Mouse (Mus musculus) kidney, embryonic 15.5 days (tissue): ENCODE data around the gene Gm10840. TPM values are rescaled to one million over a fixed set of nuclear protein-coding genes. Genes with fewer than 3 reads are reported as not detected.

Experiments used
- ATAC-seq: fragments of 200-750 bp; cut with Nextera tagmentation; replicated peaks from 2 replicates; pipeline ENCODE4 v1.8.0; 2017; ENCODE audit warnings: moderate TSS enrichment; ENCODE audit not compliant: low FRiP score
- H3K27ac ChIP-seq: fragments of 300-500 bp; sonication (generic); 2 replicates; pipeline ENCODE4 v1.5.1; 2015; ENCODE audit warnings: mild to moderate bottlenecking, inconsistent platforms
- H3K27me3 ChIP-seq: fragments of 300-500 bp; sonication (generic); 2 replicates; pipeline ENCODE4 v1.6.1; 2015; ENCODE audit warnings: inconsistent platforms
- H3K36me3 ChIP-seq: fragments of 300-500 bp; sonication (generic); 2 replicates; pipeline ENCODE4 v1.6.1; 2015; ENCODE audit warnings: inconsistent platforms
- H3K4me1 ChIP-seq: fragments of 300-500 bp; sonication (generic); 2 replicates; pipeline ENCODE4 v1.6.1; 2015; ENCODE audit warnings: inconsistent platforms
- H3K4me2 ChIP-seq: fragments of 300-500 bp; sonication (generic); 2 replicates; pipeline ENCODE4 v1.6.1; 2015; ENCODE audit warnings: moderate library complexity, mild to moderate bottlenecking, inconsistent platforms
- H3K4me3 ChIP-seq: fragments of 300-500 bp; sonication (generic); replicated peaks from 2 replicates; pipeline ENCODE4 v1.5.1; 2015; ENCODE audit warnings: mild to moderate bottlenecking, inconsistent platforms
- H3K9ac ChIP-seq: fragments of 300-500 bp; sonication (generic); 2 replicates; pipeline ENCODE4 v1.6.1; 2015; ENCODE audit warnings: mild to moderate bottlenecking, inconsistent platforms
- H3K9me3 ChIP-seq: fragments of 300-500 bp; sonication (generic); replicated peaks from 2 replicates; pipeline ENCODE4 v1.6.1; 2016; ENCODE audit warnings: inconsistent platforms
- WGBS: fragments of 180-500 bp; shearing (Covaris S2); methylation state at CpG from one replicate; pipeline ENCODE4 v1.1.7; 2015; ENCODE audit warnings: mixed read lengths; 5-methylcytosine and 5-hydroxymethylcytosine counted together
- polyA plus RNA-seq: library from polyadenylated mRNA; unstranded; fragments of >200 nt; fragmentation: Nextera tagmentation; extraction: Ambion mirVana; gene quantifications from 2 replicates; pipeline ENCODE4 v1.2.1, GENCODE M21; 2015

The Gm10840 gene
- polyA plus RNA-seq, 1 experiment from 2014 or later, result not detected

- Histone ChIP-seq H3K9ac (no peak overlapping the region), H3K9me3 (no peaks in the 10 kb centered on the region), H3K4me2 (no peak overlapping the region), H3K4me3 (no peak overlapping the region), H3K27me3 (no peaks in the 10 kb centered on the region), H3K4me1 (peaks cover 13% of the 10 kb centered on the region), H3K36me3 (peaks cover 56% of the 10 kb centered on the region), H3K27ac (no peak overlapping the region)
- WGBS, result 85% methylated on average over 16 of the region's 16 CpGs
- ATAC-seq, result no peak
Observed at GRCm38 (mm10) chr11:106164601-106165180, 4.0 kb downstream of the Gm10840 start.

GRCm38 (mm10) chr11:106167435-106167834 lies 6.8 kb downstream of the Gm10840 start:
- Histone ChIP-seq H3K27me3 (no peaks in the 10 kb centered on the region), H3K4me1 (no peaks in the 10 kb centered on the region), H3K9ac (no peak overlapping the region), H3K36me3 (peaks cover 70% of the 10 kb centered on the region), H3K4me2 (no peak overlapping the region), H3K4me3 (no peak overlapping the region), H3K27ac (no peak overlapping the region), H3K9me3 (no peaks in the 10 kb centered on the region)
- no peak for ATAC-seq
- WGBS, result 85% methylated on average over 5 of the region's 5 CpGs

- no peak for ATAC-seq
- H3K27me3 ChIP-seq, result no peaks in the 10 kb centered on the region
- H3K4me1 ChIP-seq, result no peaks in the 10 kb centered on the region
- 81% methylated on average over 7 of the region's 7 CpGs for WGBS
- H3K9me3 ChIP-seq, result no peaks in the 10 kb centered on the region
- no peak overlapping the region for H3K9ac ChIP-seq
- no peak overlapping the region for H3K27ac ChIP-seq
- no peak overlapping the region for H3K4me2 ChIP-seq
- H3K36me3 ChIP-seq, result peaks cover 50% of the 10 kb centered on the region
- no peak overlapping the region for H3K4me3 ChIP-seq
Observed at GRCm38 (mm10) chr11:106170807-106171206, 10.2 kb downstream of the Gm10840 start.

- WGBS, result 96% methylated on average over 2 of the region's 2 CpGs
- Histone ChIP-seq H3K4me1 (no peaks in the 10 kb centered on the region), H3K9me3 (no peaks in the 10 kb centered on the region), H3K9ac (no peak overlapping the region), H3K4me2 (no peak overlapping the region), H3K36me3 (peaks cover 26% of the 10 kb centered on the region), H3K27me3 (no peaks in the 10 kb centered on the region), H3K27ac (no peak overlapping the region), H3K4me3 (no peak overlapping the region)
- ATAC-seq, result no peak
Observed at GRCm38 (mm10) chr11:106173228-106173627, 12.6 kb downstream of the Gm10840 start.

GRCm38 (mm10) chr11:106174372-106174771 lies 13.7 kb downstream of the Gm10840 start:
- WGBS, result 64% methylated on average over 5 of the region's 5 CpGs
- H3K4me2 ChIP-seq, result no peak overlapping the region

GRCm38 (mm10) chr11:106175081-106175480 lies 14.4 kb downstream of the Gm10840 start:
- Histone ChIP-seq H3K27me3 (no peaks in the 10 kb centered on the region), H3K4me3 (no peak overlapping the region), H3K36me3 (peaks cover 15% of the 10 kb centered on the region), H3K9ac (no peak overlapping the region), H3K27ac (no peak overlapping the region), H3K9me3 (no peaks in the 10 kb centered on the region), H3K4me2 (no peak overlapping the region), H3K4me1 (no peaks in the 10 kb centered on the region)
- 27% methylated on average over 3 of the region's 3 CpGs for WGBS
- no peak for ATAC-seq

More at GRCm38 (mm10) chr11:106174372-106174771, 13.7 kb downstream of the Gm10840 start:
- no peak overlapping the region for H3K9ac ChIP-seq
- no peak overlapping the region for H3K27ac ChIP-seq
- H3K4me1 ChIP-seq, result no peaks in the 10 kb centered on the region
- H3K4me3 ChIP-seq, result no peak overlapping the region
- H3K27me3 ChIP-seq, result no peaks in the 10 kb centered on the region
- H3K36me3 ChIP-seq, result peaks cover 20% of the 10 kb centered on the region
- no peak for ATAC-seq
- no peaks in the 10 kb centered on the region for H3K9me3 ChIP-seq

GRCm38 (mm10) chr11:106176372-106176771 lies 15.7 kb downstream of the Gm10840 start:
- H3K27me3 ChIP-seq, result no peaks in the 10 kb centered on the region
- no peak for ATAC-seq
- 76% methylated on average over 5 of the region's 5 CpGs for WGBS

GRCm38 (mm10) chr11:106178036-106178782 lies 17.6 kb downstream of the Gm10840 start:
- Histone ChIP-seq H3K4me3 (no peak overlapping the region), H3K36me3 (peaks cover 11% of the 10 kb centered on the region), H3K27ac (no peak overlapping the region), H3K9me3 (no peaks in the 10 kb centered on the region), H3K9ac (no peak overlapping the region), H3K4me1 (no peaks in the 10 kb centered on the region), H3K27me3 (no peaks in the 10 kb centered on the region), H3K4me2 (no peak overlapping the region)
- 76% methylated on average over 5 of the region's 5 CpGs for WGBS
- no peak for ATAC-seq

More at GRCm38 (mm10) chr11:106176372-106176771, 15.7 kb downstream of the Gm10840 start:
- Histone ChIP-seq H3K4me2 (no peak overlapping the region), H3K9me3 (no peaks in the 10 kb centered on the region), H3K27ac (no peak overlapping the region), H3K4me3 (no peak overlapping the region), H3K36me3 (peaks cover 10% of the 10 kb centered on the region; the same call in 1 of the 2 replicates), H3K9ac (no peak overlapping the region), H3K4me1 (no peaks in the 10 kb centered on the region)

- Histone ChIP-seq H3K4me2 (no peak overlapping the region), H3K9me3 (no peaks in the 10 kb centered on the region), H3K36me3 (peaks cover 19% of the 10 kb centered on the region), H3K27me3 (no peaks in the 10 kb centered on the region), H3K27ac (no peak overlapping the region), H3K4me3 (no peak overlapping the region), H3K4me1 (no peaks in the 10 kb centered on the region), H3K9ac (no peak overlapping the region)
- 78% methylated on average over 7 of the region's 7 CpGs for WGBS
- no peak for ATAC-seq
Observed at GRCm38 (mm10) chr11:106179711-106180448, 19.2 kb downstream of the Gm10840 start.

- Histone ChIP-seq H3K4me3 (no peak overlapping the region), H3K27me3 (no peaks in the 10 kb centered on the region), H3K27ac (no peak overlapping the region), H3K9ac (no peak overlapping the region), H3K4me1 (no peaks in the 10 kb centered on the region), H3K4me2 (no peak overlapping the region), H3K36me3 (peaks cover 25% of the 10 kb centered on the region), H3K9me3 (no peaks in the 10 kb centered on the region)
- ATAC-seq, result no peak
- WGBS, result 71% methylated on average over 2 of the region's 2 CpGs
Observed at GRCm38 (mm10) chr11:106180449-106180801, 19.8 kb downstream of the Gm10840 start.

GRCm38 (mm10) chr11:106187326-106187725 lies 26.7 kb downstream of the Gm10840 start:
- H3K27me3 ChIP-seq, result no peaks in the 10 kb centered on the region
- H3K9ac ChIP-seq, result no peak overlapping the region
- ATAC-seq, result no peak
- no peak overlapping the region for H3K27ac ChIP-seq
- WGBS, result 92% methylated on average over 4 of the region's 4 CpGs
- H3K4me2 ChIP-seq, result no peak overlapping the region
- peaks cover 4% of the 10 kb centered on the region; the same call in 1 of the 2 replicates for H3K4me1 ChIP-seq
- peaks cover 29% of the 10 kb centered on the region for H3K36me3 ChIP-seq
- H3K9me3 ChIP-seq, result no peaks in the 10 kb centered on the region
- H3K4me3 ChIP-seq, result no peak overlapping the region

- ATAC-seq, result no peak
- Histone ChIP-seq H3K4me3 (no peak overlapping the region), H3K36me3 (peaks cover 6% of the 10 kb centered on the region), H3K9me3 (no peaks in the 10 kb centered on the region), H3K9ac (no peak overlapping the region), H3K4me1 (peaks cover 14% of the 10 kb centered on the region), H3K27me3 (no peaks in the 10 kb centered on the region), H3K4me2 (no peak overlapping the region), H3K27ac (no peak overlapping the region)
- 90% methylated on average over 3 of the region's 3 CpGs for WGBS
Observed at GRCm38 (mm10) chr11:106191716-106192115, 31.1 kb downstream of the Gm10840 start.
